Mouse (Mus musculus): ENCODE measurements around the gene AC129217.1. TPM values are rescaled to one million over a fixed set of nuclear protein-coding genes. Genes with fewer than 3 reads are reported as not detected.
"Not testable (repeated sequence)": the region's sequence is repeated elsewhere in the genome, so short reads cannot be mapped to it uniquely, and the experiment has no call there.

Gene AC129217.1
- total RNA-seq, 2 experiments from 2014 or later = not detected

- no peak for DNase-seq
Observed at GRCm38 (mm10) chr19:8830664-8831063, 1.1 kb downstream of the AC129217.1 start.

- DNase-seq = no peak
Observed at GRCm38 (mm10) chr19:8831262-8831661, 1.7 kb downstream of the AC129217.1 start.

GRCm38 (mm10) chr19:8832971-8833370 is 3.4 kb downstream of the AC129217.1 start:
- DNase-seq = no peak

- DNase-seq = not testable (repeated sequence)
Observed at GRCm38 (mm10) chr19:8836327-8836726, 6.8 kb downstream of the AC129217.1 start.

GRCm38 (mm10) chr19:8837251-8837791 is 7.7 kb downstream of the AC129217.1 start, which contains the start of gene Bscl2:
Bscl2 (plus strand) TSS chr19:8837467.
- peak; percentile 85 to 91 for DNase-seq

GRCm38 (mm10) chr19:8838041-8838730 is 8.6 kb downstream of the AC129217.1 start:
- DNase-seq = peak; percentile 39 to 58

- DNase-seq = no peak
Observed at GRCm38 (mm10) chr19:8839103-8839907, 9.7 kb downstream of the AC129217.1 start, which contains the start of gene Gng3. Gng3 (minus strand) TSS chr19:8839194.

GRCm38 (mm10) chr19:8839908-8840791 is 10.6 kb downstream of the AC129217.1 start:
- peak; percentile 83 to 86 for DNase-seq

GRCm38 (mm10) chr19:8841012-8841411 is 11.4 kb downstream of the AC129217.1 start:
- no peak for DNase-seq

- DNase-seq = peak; percentile 43 to 45
Observed at GRCm38 (mm10) chr19:8842961-8843360, 13.4 kb downstream of the AC129217.1 start.

GRCm38 (mm10) chr19:8844371-8845129 is 15.0 kb downstream of the AC129217.1 start:
- DNase-seq = peak; percentile 69 to 94

- no peak for DNase-seq
Observed at GRCm38 (mm10) chr19:8848356-8848755, 18.8 kb downstream of the AC129217.1 start.

GRCm38 (mm10) chr19:8850402-8850901 is 20.9 kb downstream of the AC129217.1 start, which contains the start of gene Lrrn4cl:
Lrrn4cl (plus strand) TSS chr19:8850768.
- peak; percentile 47 to 72 for DNase-seq

GRCm38 (mm10) chr19:8851639-8852038 is 22.1 kb downstream of the AC129217.1 start:
- peak in 1 of 2 experiments; percentile 24 for DNase-seq

GRCm38 (mm10) chr19:8852236-8852928 is 22.8 kb downstream of the AC129217.1 start:
- peak; percentile 53 to 59 for DNase-seq

- DNase-seq = no peak
Observed at GRCm38 (mm10) chr19:8853117-8853516, 23.5 kb downstream of the AC129217.1 start.

GRCm38 (mm10) chr19:8857689-8858088 is 28.1 kb downstream of the AC129217.1 start:
- DNase-seq = peak; percentile 49 to 66

GRCm38 (mm10) chr19:8859018-8859417 is 29.4 kb downstream of the AC129217.1 start:
- DNase-seq = peak in 1 of 2 experiments; percentile 49

GRCm38 (mm10) chr19:8864265-8864664 is 34.7 kb downstream of the AC129217.1 start:
- DNase-seq = no peak

- DNase-seq = not testable (repeated sequence)
Observed at GRCm38 (mm10) chr19:8870381-8870780, 40.8 kb downstream of the AC129217.1 start.

Data from heart, adult 18-20 months (tissue).